Mouse (Mus musculus) kidney, adult 2 months (tissue): ENCODE measurements around the gene Gm49601. TPM values are rescaled to one million over a fixed set of nuclear protein-coding genes. Genes with fewer than 3 reads are reported as not detected.

Experiments
- DNase-seq: peaks from one replicate; pipeline ENCODE4 v3.0.0; 2021
- H3K27ac ChIP-seq: fragments of 200-500 bp; 2 replicates; pipeline ENCODE4 v1.5.1; 2012; ENCODE audit warnings: low read depth, low read length, control low read depth, inconsistent platforms; ENCODE audit not compliant: insufficient read depth
- H3K27me3 ChIP-seq: fragments of 200-500 bp; replicated peaks from 2 replicates; pipeline ENCODE4 v1.6.1; 2012; ENCODE audit warnings: mild to moderate bottlenecking, moderate library complexity, low read length, inconsistent platforms; ENCODE audit not compliant: control insufficient read depth, insufficient read depth
- H3K36me3 ChIP-seq: fragments of 200-500 bp; 2 replicates; pipeline ENCODE4 v1.6.1; 2012; ENCODE audit warnings: mild to moderate bottlenecking, moderate library complexity, low read length, inconsistent platforms; ENCODE audit not compliant: control insufficient read depth, insufficient read depth
- H3K4me1 ChIP-seq: fragments of 200-500 bp; 2 replicates; pipeline ENCODE4 v1.6.1; 2011; ENCODE audit warnings: low read length; ENCODE audit not compliant: control insufficient read depth, insufficient read depth
- H3K4me3 ChIP-seq: fragments of 200-500 bp; 2 replicates; pipeline ENCODE4 v1.5.1; 2011; ENCODE audit warnings: mild to moderate bottlenecking, low read depth, low read length, control low read depth; ENCODE audit not compliant: insufficient read depth
- CTCF ChIP-seq: fragments of 200-500 bp; conservative IDR thresholded peaks from 2 replicates; pipeline ENCODE4 v1.5.1; 2011; ENCODE audit warnings: low read depth, mild to moderate bottlenecking, control low read depth, low read length, moderate library complexity, mixed read lengths; ENCODE audit not compliant: insufficient read depth, insufficient read length
- POLR2A ChIP-seq: fragments of 200-500 bp; IDR thresholded peaks from one replicate; pipeline ENCODE4 v1.6.1; 2011; ENCODE audit warnings: low read depth, low read length, control low read depth
- WGBS: fragments of 180-500 bp; shearing (Covaris S2); methylation state at CpG from one replicate; pipeline ENCODE4 v1.1.7; 2018; 5-methylcytosine and 5-hydroxymethylcytosine counted together
- polyA plus RNA-seq: library from polyadenylated mRNA; depleted of rRNA; stranded (reverse); fragments of >200 nt; gene quantifications from 2 replicates; pipeline ENCODE4 v1.2.3, GENCODE M21; 2012

The Gm49601 gene
- polyA plus RNA-seq, 1 experiment = 1.4 TPM

DNA sequence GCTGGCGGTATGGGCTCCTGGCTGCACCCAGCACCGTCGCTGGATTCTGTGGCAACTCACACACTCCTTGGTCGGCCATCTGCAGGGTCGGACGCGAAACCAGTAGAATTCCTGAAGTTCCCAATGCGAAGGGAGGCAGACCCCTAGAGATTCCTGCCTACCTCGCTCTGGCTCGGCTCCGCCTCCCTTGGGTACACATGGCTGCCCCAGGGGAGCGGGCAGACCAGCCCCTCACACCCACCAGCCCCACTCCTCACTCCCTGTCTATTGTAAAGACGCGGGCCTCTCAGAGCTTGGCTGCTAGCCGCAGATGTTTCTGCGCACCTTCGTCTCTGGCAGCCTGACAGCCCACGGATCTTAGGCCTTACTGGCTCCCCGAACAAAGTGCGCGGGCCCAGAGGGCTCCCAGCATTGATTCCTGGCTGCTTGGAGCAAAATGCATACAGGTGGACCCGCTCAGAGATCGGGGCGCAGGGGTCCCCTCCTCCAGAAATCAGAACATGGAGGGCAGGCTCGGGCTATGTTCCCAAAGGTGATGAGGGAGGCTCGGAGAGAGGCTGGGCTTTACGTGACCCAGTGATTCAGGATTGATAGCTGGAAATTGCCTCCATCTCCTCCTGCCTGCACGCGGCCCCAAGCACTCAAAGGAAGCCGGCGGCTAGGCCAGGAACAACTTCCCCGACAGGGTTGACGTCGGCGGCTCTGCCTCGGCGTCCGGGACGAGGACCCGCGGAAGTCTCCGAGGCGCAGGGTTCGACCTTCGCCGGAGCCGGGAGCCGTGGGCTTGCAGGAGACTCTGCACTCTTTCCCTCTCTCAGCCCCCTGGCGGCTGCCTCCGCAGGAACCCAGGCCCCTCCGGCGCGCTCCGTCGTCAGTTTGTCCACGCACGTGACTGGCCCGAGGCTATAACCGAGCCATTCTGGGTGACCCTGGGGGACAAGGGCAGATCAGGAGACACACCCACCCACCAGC, 34.9 kb downstream of the Gm49601 start:
- Histone ChIP-seq H3K27ac (no peak overlapping the region), H3K4me3 (no peak overlapping the region), H3K4me1 (no peaks in the 10 kb centered on the region), H3K36me3 (no peaks in the 10 kb centered on the region), H3K27me3 (no peaks in the 10 kb centered on the region; the same call in 1 of the 2 replicates)
- WGBS = 8% methylated on average over 59 of the region's 59 CpGs
- TF ChIP-seq CTCF (no peak), POLR2A (no peak)
- no peak for DNase-seq

DNA sequence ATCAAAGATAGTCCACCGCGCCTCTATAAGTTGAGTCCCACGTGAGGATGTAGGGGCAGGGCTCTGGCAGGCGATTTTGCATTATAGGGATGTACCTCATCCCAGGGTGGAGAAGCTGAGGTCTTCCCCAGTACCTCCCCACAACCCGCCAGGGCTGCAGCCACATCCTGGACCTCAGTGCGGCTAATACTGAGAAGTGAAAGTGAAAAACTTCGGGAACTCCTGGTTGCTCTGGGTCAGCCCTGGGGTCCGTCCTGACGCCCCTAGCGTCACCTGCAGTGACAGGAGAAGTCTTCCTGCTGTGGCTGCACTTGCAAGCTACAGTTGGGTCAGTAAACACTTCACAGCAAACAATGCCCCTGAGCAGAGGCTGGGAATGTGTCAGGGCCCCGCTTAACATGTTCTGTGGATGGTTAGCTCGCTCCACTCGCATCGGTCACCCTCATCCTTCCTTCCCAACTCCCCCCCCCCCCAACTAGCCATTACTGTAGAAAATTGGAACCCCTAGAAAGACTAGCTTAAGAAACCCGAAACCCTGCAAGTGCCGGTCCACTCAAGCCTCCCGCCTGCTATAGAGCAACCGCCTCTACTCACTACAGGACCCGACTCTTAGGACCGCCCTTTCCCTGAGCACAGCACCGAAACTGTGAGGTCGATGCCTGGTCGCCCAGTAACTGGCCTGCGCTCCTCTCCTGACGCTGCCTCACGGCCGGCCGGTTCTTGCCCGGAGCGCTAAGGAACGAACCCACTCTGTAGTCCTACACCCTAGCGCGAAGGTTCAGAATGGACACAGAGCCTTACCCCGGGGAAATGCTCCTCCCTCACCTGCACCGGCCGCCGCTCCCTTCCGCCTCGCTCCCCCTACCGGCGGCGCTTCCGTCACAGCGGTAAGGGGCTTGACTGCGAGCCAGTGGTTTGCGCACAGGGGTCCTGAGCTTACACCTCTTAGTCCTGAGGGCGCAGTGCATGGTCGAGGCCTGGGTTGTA, 36.1 kb downstream of the Gm49601 start, which contains the start of gene Tbx1:
TSS of gene Tbx1 (minus strand) at position 868 of the 987 bp plus-strand sequence.
- DNase-seq = peak; percentile 35
- no peaks in the 10 kb centered on the region for H3K4me1 ChIP-seq

DNA sequence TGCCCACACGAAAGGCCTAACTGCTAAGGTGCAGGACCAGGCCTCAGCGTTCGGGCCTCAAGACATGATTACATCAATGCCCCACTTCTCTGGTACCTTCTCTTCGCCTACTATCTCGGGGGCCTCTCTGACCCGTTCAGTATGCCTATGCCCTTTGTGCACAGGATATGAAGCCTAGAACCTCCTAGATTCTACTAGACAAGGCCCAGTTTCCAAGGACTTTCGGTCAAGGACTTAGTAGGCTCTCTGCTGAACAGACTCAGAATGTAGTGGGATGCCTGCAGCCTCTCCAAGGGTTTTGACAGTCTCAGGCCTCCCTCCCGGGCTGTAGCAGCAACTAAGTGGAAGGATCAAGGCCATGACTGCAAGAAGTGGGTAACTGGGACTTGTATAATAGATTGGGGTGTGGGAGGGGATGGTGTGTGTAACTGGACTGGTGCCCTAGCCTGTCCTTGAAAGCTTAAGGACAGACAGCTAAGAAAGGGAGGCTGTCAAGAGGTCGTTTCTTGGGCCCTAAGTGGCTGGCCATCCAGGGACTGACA, 37.1 kb downstream of the Gm49601 start:
- Histone ChIP-seq H3K4me1 (no peaks in the 10 kb centered on the region), H3K27ac (no peak overlapping the region), H3K4me3 (no peak overlapping the region), H3K36me3 (no peaks in the 10 kb centered on the region), H3K27me3 (no peaks in the 10 kb centered on the region; the same call in 1 of the 2 replicates)
- no peak for TF ChIP-seq POLR2A
- TF ChIP-seq CTCF = no peak
- no peak for DNase-seq
- WGBS = 85% methylated on average over 9 of the region's 9 CpGs

More for the DNA sequence above, 36.1 kb downstream of the Gm49601 start, which contains the start of gene Tbx1:
- Histone ChIP-seq H3K27ac (no peak within 1 kb of the TSS), H3K4me3 (peak within 1 kb of the TSS; percentile 41), H3K27me3 (no peaks in the 10 kb centered on the region; the same call in 1 of the 2 replicates), H3K36me3 (no peaks in the 10 kb centered on the region)
- TF ChIP-seq POLR2A (no peak), CTCF (peak; percentile 37)
- WGBS = 13% methylated on average over 48 of the region's 48 CpGs

DNA sequence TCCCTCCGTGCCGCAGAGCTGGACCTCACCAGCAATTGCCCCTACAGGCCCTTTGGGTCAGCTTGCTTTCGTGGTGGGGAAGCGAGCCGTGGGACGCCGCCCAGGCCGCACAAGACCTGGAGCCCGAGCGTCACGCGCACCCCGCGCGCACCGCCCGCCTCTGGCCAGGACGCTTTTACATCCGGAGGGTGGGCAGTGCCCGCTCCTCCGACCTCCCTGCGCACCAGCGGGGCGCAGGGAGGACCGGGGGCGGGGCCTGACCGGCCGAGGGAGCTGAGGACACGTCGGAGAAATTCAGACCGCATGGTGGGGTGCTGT, 37.5 kb downstream of the Gm49601 start:
- no peak for TF ChIP-seq POLR2A
- no peak for TF ChIP-seq CTCF
- Histone ChIP-seq H3K4me1 (no peaks in the 10 kb centered on the region), H3K27me3 (no peaks in the 10 kb centered on the region; the same call in 1 of the 2 replicates), H3K4me3 (no peak overlapping the region), H3K27ac (no peak overlapping the region), H3K36me3 (no peaks in the 10 kb centered on the region)
- DNase-seq = no peak
- 36% methylated on average over 31 of the region's 31 CpGs for WGBS

DNA sequence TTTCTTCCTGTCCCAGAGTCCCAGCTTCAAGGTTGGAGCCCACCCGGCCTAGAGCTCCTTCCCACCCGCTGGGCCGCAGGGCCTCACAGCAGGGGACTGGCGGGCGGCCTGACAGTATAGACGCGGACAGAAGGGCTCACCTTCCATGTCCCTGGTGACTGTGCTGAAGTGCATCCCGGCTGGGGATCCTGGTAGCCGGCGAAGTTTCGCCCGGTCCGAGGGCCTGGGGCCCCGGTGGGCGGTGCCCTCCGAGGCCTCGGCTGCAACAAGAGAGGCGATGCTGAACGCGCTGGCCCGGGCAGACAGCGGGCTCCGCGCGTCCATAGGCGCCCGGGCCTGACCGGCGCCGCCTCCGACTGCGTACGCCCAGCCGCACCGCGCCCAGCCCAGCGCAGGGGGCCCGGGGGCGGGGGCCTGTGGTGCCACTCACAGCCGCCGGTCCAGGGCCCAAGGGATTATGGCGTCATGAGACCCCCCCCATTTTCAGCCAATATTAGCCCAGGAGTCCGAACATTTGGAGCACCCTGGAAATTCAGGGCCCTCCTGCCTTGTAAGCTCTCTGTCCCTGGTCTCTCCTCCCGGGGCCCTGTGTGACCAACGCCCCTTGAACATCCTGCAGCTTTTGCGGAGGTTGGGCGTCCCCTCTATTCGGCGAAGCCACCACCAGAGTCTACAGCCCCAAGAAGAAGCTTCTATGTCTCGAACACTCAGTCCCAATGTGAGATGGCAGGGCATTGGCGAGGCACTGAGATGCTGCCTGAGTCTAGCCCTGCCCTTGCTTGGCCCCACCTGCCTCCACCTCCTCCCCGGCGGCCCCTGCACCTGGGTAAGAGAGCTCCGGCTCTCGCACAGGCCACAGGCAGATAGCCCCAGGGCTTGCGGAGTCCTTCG, 38.1 kb downstream of the Gm49601 start:
- H3K4me3 ChIP-seq = no peak overlapping the region
- 11% methylated on average over 57 of the region's 57 CpGs for WGBS
- no peak for TF ChIP-seq CTCF
- TF ChIP-seq POLR2A = no peak

More for the DNA sequence above, 38.1 kb downstream of the Gm49601 start:
- Histone ChIP-seq H3K36me3 (no peaks in the 10 kb centered on the region), H3K27ac (no peak overlapping the region), H3K27me3 (no peaks in the 10 kb centered on the region; the same call in 1 of the 2 replicates), H3K4me1 (no peaks in the 10 kb centered on the region)
- DNase-seq = no peak
